Mouse (Mus musculus): ENCODE data around the gene Mcam. TPM values are rescaled to one million over a fixed set of nuclear protein-coding genes. Genes with fewer than 3 reads are reported as not detected.
A peak's percentile ranks its signal among the peaks of the same experiment; 100 is the strongest.

Gene Mcam
- polyA plus RNA-seq, 1 experiment = 57.0 TPM

- Histone ChIP-seq H3K27ac (ENCODE audit: insufficient read depth, low read length) (no peak within 1 kb of the TSS), H3K4me3 (replicated peaks; ENCODE audit: insufficient read depth, low read depth, low read length) (peak within 1 kb of the TSS; percentile 59), H3K4me1 (ENCODE audit: control insufficient read depth, insufficient read depth, low read length) (peaks cover 14% of the 10 kb centered on the region), H3K27me3 (ENCODE audit: control insufficient read depth, insufficient read depth, low read length) (no peaks in the 10 kb centered on the region)
- TF ChIP-seq CTCF (IDR thresholded peaks at IDR 0.05; ENCODE audit: borderline replicate concordance, insufficient read depth, low read depth, low read length) (no peak), POLR2A (IDR thresholded peaks at IDR 0.05; ENCODE audit: borderline replicate concordance, insufficient read depth, low read length) (peak; percentile 54; the same call in 1 of the 2 replicates)
- under 1% methylated on average over 49 of the region's 51 CpGs for WGBS
- peak; percentile 96 to 98 for DNase-seq
Measured at GRCm38 (mm10) chr9:44113105-44113789, 21.0 kb upstream of the Mcam start, which contains the start of the genes Gm49380 and Rnf26. TSS of gene Gm49380 (minus strand) at chr9:44113500. TSS of gene Rnf26 (minus strand) at chr9:44113517.

GRCm38 (mm10) chr9:44114453-44114852, 19.8 kb upstream of the Mcam start:
- 91% methylated on average over 2 of the region's 2 CpGs for WGBS
- Histone ChIP-seq H3K4me3 (replicated peaks; ENCODE audit: insufficient read depth, low read depth, low read length) (no peak overlapping the region), H3K4me1 (ENCODE audit: control insufficient read depth, insufficient read depth, low read length) (peaks cover 3% of the 10 kb centered on the region; the same call in 1 of the 2 replicates), H3K27me3 (ENCODE audit: control insufficient read depth, insufficient read depth, low read length) (no peaks in the 10 kb centered on the region), H3K27ac (ENCODE audit: insufficient read depth, low read length) (no peak overlapping the region)
- TF ChIP-seq POLR2A (IDR thresholded peaks at IDR 0.05; ENCODE audit: borderline replicate concordance, insufficient read depth, low read length) = no peak
- TF ChIP-seq CTCF (IDR thresholded peaks at IDR 0.05; ENCODE audit: borderline replicate concordance, insufficient read depth, low read depth, low read length) = no peak
- peak in 1 of 2 experiments; percentile 10 for DNase-seq

- no peaks in the 10 kb centered on the region for H3K4me1 ChIP-seq (ENCODE audit: control insufficient read depth, insufficient read depth, low read length)
- WGBS = 91% methylated on average over 9 of the region's 9 CpGs
Measured at GRCm38 (mm10) chr9:44115599-44115998, 18.7 kb upstream of the Mcam start.

GRCm38 (mm10) chr9:44116182-44116581, 18.1 kb upstream of the Mcam start:
- no peak for TF ChIP-seq POLR2A (IDR thresholded peaks at IDR 0.05; ENCODE audit: borderline replicate concordance, insufficient read depth, low read length)
- TF ChIP-seq CTCF (IDR thresholded peaks at IDR 0.05; ENCODE audit: borderline replicate concordance, insufficient read depth, low read depth, low read length) = no peak
- Histone ChIP-seq H3K27me3 (ENCODE audit: control insufficient read depth, insufficient read depth, low read length) (no peaks in the 10 kb centered on the region), H3K4me3 (replicated peaks; ENCODE audit: insufficient read depth, low read depth, low read length) (no peak overlapping the region), H3K4me1 (ENCODE audit: control insufficient read depth, insufficient read depth, low read length) (no peaks in the 10 kb centered on the region), H3K27ac (ENCODE audit: insufficient read depth, low read length) (no peak overlapping the region)
- DNase-seq = no peak
- 94% methylated on average over 4 of the region's 4 CpGs for WGBS

More at GRCm38 (mm10) chr9:44115599-44115998, 18.7 kb upstream of the Mcam start:
- no peak for DNase-seq
- Histone ChIP-seq H3K4me3 (replicated peaks; ENCODE audit: insufficient read depth, low read depth, low read length) (no peak overlapping the region), H3K27me3 (ENCODE audit: control insufficient read depth, insufficient read depth, low read length) (no peaks in the 10 kb centered on the region), H3K27ac (ENCODE audit: insufficient read depth, low read length) (no peak overlapping the region)
- TF ChIP-seq CTCF (IDR thresholded peaks at IDR 0.05; ENCODE audit: borderline replicate concordance, insufficient read depth, low read depth, low read length) (no peak), POLR2A (IDR thresholded peaks at IDR 0.05; ENCODE audit: borderline replicate concordance, insufficient read depth, low read length) (no peak)

- WGBS = 56% methylated on average over 5 of the region's 5 CpGs
- no peak overlapping the region for H3K4me3 ChIP-seq (replicated peaks; ENCODE audit: insufficient read depth, low read depth, low read length)
- peak in 1 of 2 experiments; percentile 41 for DNase-seq
- no peaks in the 10 kb centered on the region for H3K27me3 ChIP-seq (ENCODE audit: control insufficient read depth, insufficient read depth, low read length)
- H3K27ac ChIP-seq (ENCODE audit: insufficient read depth, low read length) = no peak overlapping the region
- TF ChIP-seq POLR2A (IDR thresholded peaks at IDR 0.05; ENCODE audit: borderline replicate concordance, insufficient read depth, low read length) (no peak), CTCF (IDR thresholded peaks at IDR 0.05; ENCODE audit: borderline replicate concordance, insufficient read depth, low read depth, low read length) (peak; percentile 55)
- no peaks in the 10 kb centered on the region for H3K4me1 ChIP-seq (ENCODE audit: control insufficient read depth, insufficient read depth, low read length)
Measured at GRCm38 (mm10) chr9:44119011-44119410, 15.3 kb upstream of the Mcam start.

GRCm38 (mm10) chr9:44119948-44120465, 14.3 kb upstream of the Mcam start:
- 62% methylated on average over 8 of the region's 8 CpGs for WGBS
- no peaks in the 10 kb centered on the region for H3K27me3 ChIP-seq (ENCODE audit: control insufficient read depth, insufficient read depth, low read length)
- no peak overlapping the region for H3K27ac ChIP-seq (ENCODE audit: insufficient read depth, low read length)
- H3K4me1 ChIP-seq (ENCODE audit: control insufficient read depth, insufficient read depth, low read length) = no peaks in the 10 kb centered on the region
- DNase-seq = no peak
- TF ChIP-seq POLR2A (IDR thresholded peaks at IDR 0.05; ENCODE audit: borderline replicate concordance, insufficient read depth, low read length) (no peak), CTCF (IDR thresholded peaks at IDR 0.05; ENCODE audit: borderline replicate concordance, insufficient read depth, low read depth, low read length) (no peak)
- no peak overlapping the region for H3K4me3 ChIP-seq (replicated peaks; ENCODE audit: insufficient read depth, low read depth, low read length)

- Histone ChIP-seq H3K4me3 (replicated peaks; ENCODE audit: insufficient read depth, low read depth, low read length) (no peak overlapping the region), H3K27me3 (ENCODE audit: control insufficient read depth, insufficient read depth, low read length) (no peaks in the 10 kb centered on the region), H3K27ac (ENCODE audit: insufficient read depth, low read length) (no peak overlapping the region), H3K4me1 (ENCODE audit: control insufficient read depth, insufficient read depth, low read length) (no peaks in the 10 kb centered on the region)
- no peak for TF ChIP-seq POLR2A (IDR thresholded peaks at IDR 0.05; ENCODE audit: borderline replicate concordance, insufficient read depth, low read length)
- peak; percentile 56; the same call in 1 of the 2 replicates for TF ChIP-seq CTCF (IDR thresholded peaks at IDR 0.05; ENCODE audit: borderline replicate concordance, insufficient read depth, low read depth, low read length)
- WGBS = 65% methylated on average over 6 of the region's 6 CpGs
- peak in 1 of 2 experiments; percentile 23 for DNase-seq
Measured at GRCm38 (mm10) chr9:44124317-44124716, 10.0 kb upstream of the Mcam start.

GRCm38 (mm10) chr9:44125026-44125425, 9.2 kb upstream of the Mcam start:
- no peak overlapping the region for H3K4me3 ChIP-seq (replicated peaks; ENCODE audit: insufficient read depth, low read depth, low read length)
- no peaks in the 10 kb centered on the region for H3K4me1 ChIP-seq (ENCODE audit: control insufficient read depth, insufficient read depth, low read length)
- 64% methylated on average over 5 of the region's 5 CpGs for WGBS
- no peak overlapping the region for H3K27ac ChIP-seq (ENCODE audit: insufficient read depth, low read length)
- peak in 1 of 2 experiments; percentile 8 for DNase-seq
- TF ChIP-seq POLR2A (IDR thresholded peaks at IDR 0.05; ENCODE audit: borderline replicate concordance, insufficient read depth, low read length) = no peak
- TF ChIP-seq CTCF (IDR thresholded peaks at IDR 0.05; ENCODE audit: borderline replicate concordance, insufficient read depth, low read depth, low read length) = no peak
- no peaks in the 10 kb centered on the region for H3K27me3 ChIP-seq (ENCODE audit: control insufficient read depth, insufficient read depth, low read length)
